Mouse (Mus musculus) B cell, adult 67 days (primary cell): ENCODE measurements around the gene Srsf6. TPM values are rescaled to one million over a fixed set of nuclear protein-coding genes. Genes with fewer than 3 reads are reported as not detected.

Source experiments
- total RNA-seq, 2 experiments: library from RNA; stranded (reverse); gene quantifications; 4 replicates each; pipeline ENCODE4 v1.2.4; 2023

Srsf6 gene
- 100 to 1,000 TPM; 401 to 409 TPM for total RNA-seq

GRCm38 (mm10) chr2:162931123-162931673 lies at the start of gene Srsf6:
Srsf6 (plus strand) TSS chr2:162931528.

GRCm38 (mm10) chr2:162943148-162943846 lies 12.0 kb downstream of the Srsf6 start, which contains the start of gene L3mbtl1:
L3mbtl1 (plus strand) TSS chr2:162943472.

Other genes with a start within 250 kb of the Srsf6 start
- gene L3mbtl1, start 11.9 kb downstream of the Srsf6 start, total RNA-seq: 1 to 10 TPM in 1 of 2 experiments, not detected in 1; 2.0 TPM
- gene Sgk2, start 55.8 kb downstream of the Srsf6 start, total RNA-seq: not detected
- 10 to 100 TPM; 33.0 to 34.3 TPM for gene Ift52, start 85.8 kb downstream of the Srsf6 start, total RNA-seq
- 1 to 10 TPM; 5.0 to 7.0 TPM for gene Mybl2, start 123.2 kb downstream of the Srsf6 start, total RNA-seq
- not detected for gene Gtsf1l, start 156.3 kb downstream of the Srsf6 start, total RNA-seq